Mouse (Mus musculus) small intestine, adult 2 months (tissue): ENCODE data around the gene Cep70.

Source experiments
- CTCF ChIP-seq: fragments of 200-500 bp; IDR thresholded peaks from 2 replicates; pipeline ENCODE4 v1.5.1; 2012; ENCODE audit warnings: low read depth, mild to moderate bottlenecking, control low read depth, inconsistent platforms, low read length, moderate library complexity, mixed read lengths; ENCODE audit not compliant: insufficient replicate concordance, insufficient read length; ENCODE audit errors: extremely low read depth
- POLR2A ChIP-seq: fragments of 200-500 bp; IDR thresholded peaks from 2 replicates; pipeline ENCODE4 v1.6.1; 2012; ENCODE audit warnings: low read depth, mild to moderate bottlenecking, control low read depth, inconsistent platforms, low read length, moderate library complexity

DNA sequence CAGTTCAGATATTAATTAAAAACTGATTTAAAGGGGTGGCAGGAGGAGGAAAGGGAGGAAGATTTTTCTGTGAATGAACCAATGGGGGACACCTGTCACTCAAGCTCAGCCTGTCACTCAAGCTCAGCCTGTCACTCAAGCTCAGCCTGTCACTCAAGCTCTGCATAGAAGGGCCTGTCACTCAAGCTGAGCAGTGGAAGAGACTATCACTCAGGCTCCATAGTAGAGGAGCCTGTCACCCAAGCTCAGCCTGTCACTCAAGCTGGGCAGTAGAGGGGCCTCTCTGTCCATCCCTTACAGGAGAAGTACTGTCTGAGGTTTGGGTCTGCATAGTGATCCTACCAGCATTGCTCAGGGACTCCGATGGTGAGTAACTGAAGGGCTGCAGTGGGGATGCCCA lies 95.1 kb downstream of the Cep70 start:
- no peak for TF ChIP-seq CTCF
- TF ChIP-seq POLR2A = no peak
